ENCODE assay signal across 8 mouse cellular contexts in genomic region chr11:61529268-61529713, GRCm38 (mm10). TPM values are rescaled to one million over a fixed set of nuclear protein-coding genes. Genes with fewer than 3 reads are reported as not detected.
DNase-seq lines count a peak whose midpoint lies in the region; TF ChIP-seq lines count a peak whose summit lies in the region.

No protein-coding gene starts in this region.

- WGBS in olfactory bulb, adult 2 months: 30% methylated on average over 4 of the region's 4 CpGs

- H3K4me1 ChIP-seq in olfactory bulb, adult 2 months (ENCODE audit: control insufficient read depth, insufficient read depth, low read length): peaks cover 11% of the 10 kb centered on the region

- TF ChIP-seq POLR2A in olfactory bulb, adult 2 months (IDR thresholded peaks at IDR 0.05; ENCODE audit: insufficient read depth, low read depth, low read length): no peak

- H3K4me3 ChIP-seq in olfactory bulb, adult 2 months (ENCODE audit: insufficient read depth, low read depth, low read length): no peak overlapping the region

- H3K27ac ChIP-seq in olfactory bulb, adult 2 months (ENCODE audit: insufficient read depth, low read depth, low read length): peak overlapping the region; percentile 50; the same call in 1 of the 2 replicates

- no peak for TF ChIP-seq CTCF in olfactory bulb, adult 2 months (IDR thresholded peaks at IDR 0.05; ENCODE audit: insufficient read depth, low read depth, low read length)

- DNase-seq in layer of hippocampus, adult 11-12 months (ENCODE audit: low spot score): peak; percentile 45
- no peak for DNase-seq in layer of hippocampus, adult 9-10 months (ENCODE audit: low spot score)
- DNase-seq in adrenal gland, postnatal 10 days: peak; percentile 26
- DNase-seq in embryo, embryonic 10.5 days (ENCODE audit: low spot score): peak; percentile 10
- DNase-seq in kidney, postnatal 14 days: peak; percentile 68
- DNase-seq in MN1 (ENCODE audit: low spot score): no peak
- no peak for DNase-seq in urinary bladder, postnatal 10 days (ENCODE audit: low spot score)

RNA-seq across cellular contexts. Expression of gene B9d1, which starts 24.3 kb away (rescaled TPM):
- 10 to 100 TPM; 14.3 to 17.0 TPM for total RNA-seq in adrenal gland, postnatal 10 days (2021)
- not detected in 2 replicates for polyA plus RNA-seq in olfactory bulb, adult 2 months (2012; ENCODE audit: insufficient read depth, insufficient read length, low replicate concordance, missing spikeins)

RNA-seq across cellular contexts. Expression of gene Mapk7, which starts 35.1 kb away (rescaled TPM):
- total RNA-seq in adrenal gland, postnatal 10 days (2021): 10 to 100 TPM; 15.7 to 16.5 TPM
- not detected in 2 replicates for polyA plus RNA-seq in olfactory bulb, adult 2 months (2012; ENCODE audit: insufficient read depth, insufficient read length, low replicate concordance, missing spikeins)

RNA-seq across cellular contexts. Expression of gene Mfap4, which starts 44.1 kb away (rescaled TPM):
- total RNA-seq in adrenal gland, postnatal 10 days (2021): 10 to 100 TPM; 61.8 to 75.9 TPM
- polyA plus RNA-seq in olfactory bulb, adult 2 months (2012; ENCODE audit: insufficient read depth, insufficient read length, low replicate concordance, missing spikeins): not detected in 2 replicates

RNA-seq across cellular contexts. Expression of gene Epn2, which starts 50.2 kb away (rescaled TPM):
- total RNA-seq in adrenal gland, postnatal 10 days (2021): 10 to 100 TPM; 32.2 to 36.8 TPM
- polyA plus RNA-seq in olfactory bulb, adult 2 months (2012; ENCODE audit: insufficient read depth, insufficient read length, low replicate concordance, missing spikeins): not detected in 2 replicates

Comparison
In these comparisons a context has a peak if more than half of its experiments do, and no peak if none do; other contexts are left out.
1. DNase-seq: peak in layer of hippocampus, adult 11-12 months (single experiment), adrenal gland, postnatal 10 days (single experiment), embryo, embryonic 10.5 days (single experiment) and kidney, postnatal 14 days (single experiment); none in layer of hippocampus, adult 9-10 months (single experiment), MN1 (single experiment) and urinary bladder, postnatal 10 days (single experiment).